Mouse (Mus musculus) liver, postnatal 0 days (tissue): ENCODE measurements around the gene Mrnip. TPM values are rescaled to one million over a fixed set of nuclear protein-coding genes. Genes with fewer than 3 reads are reported as not detected.

Experiments used
- ATAC-seq: fragments of 200-750 bp; cut with Nextera tagmentation; 2 replicates; pipeline ENCODE4 v1.8.0; 2017; ENCODE audit warnings: mild to moderate bottlenecking, moderate library complexity
- DNase-seq: peaks from one replicate; pipeline ENCODE4 v3.0.0-alpha.2; 2016
- H3K27ac ChIP-seq: fragments of 300-500 bp; sonication (generic); 2 replicates; pipeline ENCODE4 v1.5.1; 2014; ENCODE audit warnings: antibody characterized with exemption, moderate library complexity, mild to moderate bottlenecking, low read depth
- H3K27me3 ChIP-seq: fragments of 300-500 bp; sonication (generic); 2 replicates; pipeline ENCODE4 v1.6.1; 2014; ENCODE audit warnings: low read length, control low read depth, mixed read lengths; ENCODE audit not compliant: insufficient read depth
- H3K36me3 ChIP-seq: fragments of 300-500 bp; sonication (generic); replicated peaks from 2 replicates; pipeline ENCODE4 v1.6.1; 2014; ENCODE audit warnings: mild to moderate bottlenecking, control low read depth, low read length, moderate library complexity, mixed read lengths; ENCODE audit not compliant: insufficient read depth
- H3K4me1 ChIP-seq: fragments of 300-500 bp; sonication (generic); 2 replicates; pipeline ENCODE4 v1.6.1; 2014; ENCODE audit warnings: antibody characterized with exemption, mild to moderate bottlenecking, control low read depth; ENCODE audit not compliant: insufficient read depth
- H3K4me2 ChIP-seq: fragments of 300-500 bp; sonication (generic); 2 replicates; pipeline ENCODE4 v1.6.1; 2014; ENCODE audit warnings: low read depth, mild to moderate bottlenecking, low read length, moderate library complexity, mixed read lengths
- H3K4me3 ChIP-seq: fragments of 300-500 bp; sonication (generic); 2 replicates; pipeline ENCODE4 v1.5.1; 2014; ENCODE audit warnings: low read depth, low read length
- H3K9ac ChIP-seq: fragments of 300-500 bp; sonication (generic); replicated peaks from 2 replicates; pipeline ENCODE4 v1.6.1; 2014; ENCODE audit warnings: mild to moderate bottlenecking, moderate library complexity
- H3K9me3 ChIP-seq: fragments of 300-500 bp; sonication (generic); 2 replicates; pipeline ENCODE4 v1.6.1; 2016; ENCODE audit warnings: mild to moderate bottlenecking, control low read depth, low read length, mixed read lengths
- CTCF ChIP-seq: sonication (generic); IDR thresholded peaks from 2 replicates; pipeline ENCODE4 v1.5.1; 2016; ENCODE audit warnings: antibody characterized with exemption, low read depth
- EP300 ChIP-seq: IDR thresholded peaks from 2 replicates; pipeline ENCODE4 v1.6.1; 2016; ENCODE audit warnings: antibody characterized with exemption, low read depth, mild to moderate bottlenecking
- WGBS: fragments of 180-500 bp; shearing (Covaris S2); extraction: QIAGEN DNeasy Blood & Tissue Kit; methylation state at CpG from one replicate; pipeline ENCODE4 v1.1.7; 2014; ENCODE audit not compliant: insufficient replicate concordance; 5-methylcytosine and 5-hydroxymethylcytosine counted together
- polyA plus RNA-seq: library from polyadenylated mRNA; unstranded; fragments of >200 nt; fragmentation: Nextera tagmentation; extraction: Ambion mirVana; gene quantifications from 2 replicates; pipeline ENCODE4 v1.2.1, GENCODE M21; 2015

The Mrnip gene
- polyA plus RNA-seq, 1 experiment from 2014 or later: 5.0 TPM

DNA sequence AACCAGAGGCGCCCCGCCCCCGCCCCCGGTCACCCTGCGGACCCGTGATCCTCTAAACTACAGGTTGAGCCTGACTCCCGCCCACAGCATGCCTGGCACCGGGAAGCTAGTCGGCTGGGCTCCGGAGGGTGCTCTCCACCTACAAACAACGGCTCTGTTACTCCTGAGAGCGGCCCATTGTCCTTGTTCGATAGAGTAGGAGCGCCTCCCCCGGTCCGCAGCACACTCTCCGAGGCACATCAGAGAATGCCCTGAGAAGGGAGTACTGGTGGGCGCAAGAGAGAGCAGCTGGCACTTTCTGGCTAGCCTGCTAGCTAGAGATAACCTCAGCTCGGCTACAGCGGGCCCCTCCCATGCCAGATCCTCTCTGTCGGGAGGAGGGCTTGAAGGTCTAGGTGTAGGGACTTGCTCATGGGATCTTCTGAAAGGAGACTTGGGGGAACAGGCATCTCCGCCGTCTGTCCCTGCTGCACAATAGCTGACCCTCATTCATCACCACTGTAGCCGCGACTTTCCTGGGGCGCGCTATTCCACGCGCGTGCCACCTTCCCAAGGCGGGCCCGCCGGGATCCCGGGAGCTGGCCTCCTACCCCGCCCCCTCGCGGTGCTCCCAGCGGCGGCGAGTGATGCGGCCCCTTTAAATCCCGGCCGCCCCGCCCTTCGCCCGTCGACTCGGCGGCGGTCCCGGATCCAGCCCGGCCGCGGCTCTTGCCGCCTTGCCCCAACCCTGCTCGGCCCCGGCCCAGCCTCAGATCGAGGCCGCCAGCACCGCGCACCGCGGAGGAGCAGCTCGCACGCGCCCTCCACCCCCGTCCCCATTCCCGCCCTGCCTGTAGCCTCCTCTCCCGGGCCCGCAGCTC is 50.7 kb downstream of the Mrnip start:
- WGBS: 3% methylated on average over 51 of the region's 70 CpGs
- DNase-seq: peak; percentile 91
- peak; percentile 92 for ATAC-seq
- Histone ChIP-seq H3K36me3 (no peaks in the 10 kb centered on the region), H3K4me1 (peaks cover 37% of the 10 kb centered on the region), H3K9me3 (no peaks in the 10 kb centered on the region), H3K4me3 (peak overlapping the region; percentile 78), H3K27ac (peak overlapping the region; percentile 94), H3K27me3 (no peaks in the 10 kb centered on the region), H3K9ac (peak overlapping the region; percentile 98), H3K4me2 (peak overlapping the region; percentile 80)
- peak; percentile 81 for TF ChIP-seq EP300
- TF ChIP-seq CTCF: peak; percentile 57

DNA sequence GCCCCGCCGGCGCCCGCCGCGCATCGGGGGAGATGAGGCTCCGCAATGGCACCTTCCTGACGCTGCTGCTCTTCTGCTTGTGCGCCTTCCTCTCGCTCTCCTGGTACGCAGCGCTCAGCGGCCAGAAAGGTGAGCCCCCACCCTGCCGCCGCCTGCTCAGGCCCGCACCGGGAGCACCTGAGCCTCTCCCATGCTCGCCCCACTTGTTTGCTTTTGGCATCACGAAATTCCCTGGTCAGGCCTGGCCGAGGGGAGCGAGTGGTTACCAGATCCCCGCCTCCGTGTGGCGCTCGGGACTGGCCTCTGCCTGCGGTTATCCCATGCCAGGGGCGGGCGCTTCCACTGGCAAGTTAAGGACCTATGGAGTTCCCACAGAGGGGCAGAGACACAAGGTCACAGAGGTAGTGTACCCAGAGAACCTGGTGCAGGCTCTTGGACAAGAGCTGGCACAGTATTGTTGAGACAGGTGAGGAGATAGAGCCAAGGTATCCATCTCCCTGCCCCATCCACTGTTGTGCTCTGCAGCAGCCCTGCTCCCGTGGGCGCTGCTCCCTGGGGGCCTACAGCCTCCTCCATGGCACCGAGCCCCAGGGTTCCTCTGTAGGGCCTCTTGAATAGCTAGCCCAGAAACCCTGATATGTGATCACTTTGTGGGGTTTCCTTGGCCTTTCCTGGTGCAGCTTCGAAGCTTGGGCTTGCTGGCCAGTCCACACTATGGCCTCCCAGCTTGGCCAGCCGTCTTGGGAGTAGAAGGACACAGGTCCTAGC is 51.6 kb downstream of the Mrnip start:
- Histone ChIP-seq H3K9ac (peak overlapping the region; percentile 98), H3K4me2 (peak overlapping the region; percentile 80), H3K27me3 (no peaks in the 10 kb centered on the region), H3K4me1 (peaks cover 37% of the 10 kb centered on the region), H3K27ac (peak overlapping the region; percentile 94), H3K36me3 (peaks cover 6% of the 10 kb centered on the region), H3K9me3 (no peaks in the 10 kb centered on the region), H3K4me3 (peak overlapping the region; percentile 78)
- DNase-seq: peak; percentile 68
- peak; percentile 24 for ATAC-seq
- no peak for TF ChIP-seq EP300
- TF ChIP-seq CTCF: no peak
- 2% methylated on average over 34 of the region's 34 CpGs for WGBS

DNA sequence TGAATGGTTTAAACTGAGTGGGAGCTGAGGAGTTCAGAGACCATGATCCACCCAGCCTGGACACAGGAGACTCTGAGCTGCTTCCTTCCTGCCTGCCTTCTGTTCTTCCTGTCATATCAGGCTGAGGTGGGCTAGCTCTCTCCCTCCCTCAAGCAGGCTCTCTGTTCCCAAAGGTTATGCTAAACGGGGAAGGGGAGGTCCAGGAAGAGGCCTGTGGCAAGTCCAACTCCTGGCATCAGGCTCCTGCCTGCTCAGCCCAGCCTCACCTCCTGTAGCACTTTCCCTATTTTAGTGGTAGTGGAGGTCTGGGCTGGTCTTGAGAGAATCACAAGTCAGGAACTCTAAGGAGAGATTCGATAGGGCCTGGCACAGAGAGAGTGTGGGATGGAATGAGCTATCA is 52.2 kb downstream of the Mrnip start:
- WGBS: 35% methylated on average over 2 of the region's 2 CpGs
- TF ChIP-seq CTCF (no peak), EP300 (no peak)
- Histone ChIP-seq H3K4me3 (peak overlapping the region; percentile 78), H3K27ac (peak overlapping the region; percentile 94), H3K4me1 (peaks cover 37% of the 10 kb centered on the region), H3K36me3 (peaks cover 10% of the 10 kb centered on the region), H3K9me3 (no peaks in the 10 kb centered on the region), H3K4me2 (peak overlapping the region; percentile 80), H3K27me3 (no peaks in the 10 kb centered on the region), H3K9ac (peak overlapping the region; percentile 98)
- DNase-seq: no peak
- no peak for ATAC-seq

DNA sequence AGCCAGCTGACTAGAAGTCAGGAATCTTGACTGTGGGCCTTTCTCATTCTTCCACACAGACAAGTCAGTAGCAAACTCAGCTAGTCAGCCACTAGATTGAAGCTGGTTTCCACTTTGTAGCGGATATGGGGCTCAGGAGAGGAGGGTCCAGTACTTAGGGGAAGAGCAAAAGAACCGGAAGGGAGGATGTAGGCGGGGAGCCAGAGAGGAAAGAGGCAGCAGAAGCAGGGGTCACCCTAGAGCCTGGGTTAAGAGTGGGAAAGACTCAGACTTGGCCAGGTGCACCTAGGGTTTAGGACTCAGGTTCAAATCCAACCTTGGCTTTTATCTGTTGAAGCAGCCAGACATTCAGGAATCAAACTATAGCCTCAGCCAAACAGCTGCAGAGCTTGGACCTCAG is 53.0 kb downstream of the Mrnip start:
- Histone ChIP-seq H3K4me1 (peaks cover 37% of the 10 kb centered on the region), H3K36me3 (peaks cover 19% of the 10 kb centered on the region), H3K4me2 (peak overlapping the region; percentile 80), H3K4me3 (0 out of 2 replicates have a peak overlapping the region, but pooled peaks have one; percentile 78), H3K9ac (no peak overlapping the region), H3K27me3 (no peaks in the 10 kb centered on the region), H3K9me3 (no peaks in the 10 kb centered on the region), H3K27ac (peak overlapping the region; percentile 94)
- 42% methylated on average over 3 of the region's 3 CpGs for WGBS
- no peak for ATAC-seq
- TF ChIP-seq EP300 (no peak), CTCF (no peak)
- DNase-seq: no peak

DNA sequence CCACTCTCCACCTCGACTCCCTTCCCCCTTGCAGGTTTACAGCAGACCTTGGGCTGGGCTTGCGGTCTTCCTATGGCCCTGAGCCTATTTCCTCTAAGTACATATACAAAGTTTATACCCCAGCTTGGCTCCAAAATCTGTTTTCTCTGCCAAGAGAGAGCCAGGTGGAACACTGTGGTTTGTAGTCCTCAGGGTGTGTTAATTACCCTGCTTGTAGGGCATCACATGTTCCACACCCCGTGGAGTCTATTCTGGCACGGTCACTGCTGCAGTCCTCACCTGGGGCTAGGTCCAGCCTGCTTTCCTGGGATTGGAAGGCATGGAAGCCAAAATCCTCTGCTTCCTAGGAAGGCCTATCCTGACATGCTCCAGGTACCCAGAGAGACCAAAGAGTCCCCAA is 53.5 kb downstream of the Mrnip start:
- WGBS: 77% methylated on average over 4 of the region's 4 CpGs
- no peak overlapping the region for H3K9ac ChIP-seq
- TF ChIP-seq EP300: no peak
- no peak for TF ChIP-seq CTCF
- peak overlapping the region; percentile 80 for H3K4me2 ChIP-seq
- no peak overlapping the region for H3K4me3 ChIP-seq
- no peaks in the 10 kb centered on the region for H3K27me3 ChIP-seq
- H3K36me3 ChIP-seq: peaks cover 24% of the 10 kb centered on the region
- H3K4me1 ChIP-seq: peaks cover 33% of the 10 kb centered on the region
- no peaks in the 10 kb centered on the region for H3K9me3 ChIP-seq
- ATAC-seq (no peak), DNase-seq (peak; percentile 16)
- no peak overlapping the region for H3K27ac ChIP-seq

DNA sequence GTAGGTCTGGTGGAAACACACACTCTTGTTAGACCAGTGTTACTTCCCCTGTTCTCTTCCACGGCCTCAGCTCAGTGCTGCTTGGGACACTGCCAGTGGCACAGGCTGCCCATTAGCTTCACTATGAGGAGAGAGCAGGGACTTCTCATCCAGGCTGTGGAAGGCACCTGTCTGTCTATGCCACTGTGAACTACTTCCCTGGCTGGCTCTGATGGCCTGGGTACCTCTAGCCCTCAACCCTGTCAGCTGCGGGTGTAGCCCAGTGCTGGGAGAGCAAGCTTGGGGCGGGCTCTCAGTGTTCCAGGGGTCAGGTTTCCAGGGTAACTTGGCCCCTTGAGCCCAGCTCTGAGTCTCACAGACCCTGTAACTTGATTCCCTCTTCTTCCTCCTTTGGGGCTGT is 54.5 kb downstream of the Mrnip start:
- H3K4me2 ChIP-seq: no peak overlapping the region; the same call in 1 of the 2 replicates
- no peaks in the 10 kb centered on the region for H3K27me3 ChIP-seq
- H3K27ac ChIP-seq: 0 out of 2 replicates have a peak overlapping the region, but pooled peaks have one; percentile 53
- DNase-seq (no peak), ATAC-seq (no peak)
- TF ChIP-seq CTCF: no peak
- no peak for TF ChIP-seq EP300
- H3K9ac ChIP-seq: no peak overlapping the region
- H3K36me3 ChIP-seq: peaks cover 34% of the 10 kb centered on the region
- H3K4me3 ChIP-seq: no peak overlapping the region
- no peaks in the 10 kb centered on the region for H3K9me3 ChIP-seq
- 62% methylated on average over 3 of the region's 3 CpGs for WGBS
- peaks cover 32% of the 10 kb centered on the region for H3K4me1 ChIP-seq
